Mouse (Mus musculus) hindbrain, embryonic 15.5 days (tissue): ENCODE results near the gene Anp32a. TPM values are rescaled to one million over a fixed set of nuclear protein-coding genes. Genes with fewer than 3 reads are reported as not detected.
A peak's percentile ranks its signal among the peaks of the same experiment; 100 is the strongest.

Experiments used
- ATAC-seq: fragments of 200-750 bp; cut with Nextera tagmentation; 2 replicates; pipeline ENCODE4 v1.8.0; 2017; ENCODE audit warnings: low read depth, moderate number of reproducible peaks, moderate TSS enrichment; ENCODE audit not compliant: low FRiP score
- H3K27ac ChIP-seq: fragments of 300-500 bp; sonication (generic); replicated peaks from 2 replicates; pipeline ENCODE4 v1.5.1; 2015; ENCODE audit warnings: mild to moderate bottlenecking, inconsistent platforms
- H3K27me3 ChIP-seq: fragments of 300-500 bp; sonication (generic); 2 replicates; pipeline ENCODE4 v1.6.1; 2015; ENCODE audit warnings: control low read depth, inconsistent platforms
- H3K36me3 ChIP-seq: fragments of 300-500 bp; sonication (generic); 2 replicates; pipeline ENCODE4 v1.6.1; 2015; ENCODE audit warnings: control low read depth, inconsistent platforms
- H3K4me1 ChIP-seq: fragments of 300-500 bp; sonication (generic); replicated peaks from 2 replicates; pipeline ENCODE4 v1.6.1; 2015; ENCODE audit warnings: control low read depth, inconsistent platforms
- H3K4me2 ChIP-seq: fragments of 300-500 bp; sonication (generic); 2 replicates; pipeline ENCODE4 v1.6.1; 2015; ENCODE audit warnings: moderate library complexity, mild to moderate bottlenecking, inconsistent platforms
- H3K4me3 ChIP-seq: fragments of 300-500 bp; sonication (generic); 2 replicates; pipeline ENCODE4 v1.5.1; 2015; ENCODE audit warnings: mild to moderate bottlenecking, inconsistent platforms
- H3K9ac ChIP-seq: fragments of 300-500 bp; sonication (generic); 2 replicates; pipeline ENCODE4 v1.6.1; 2015; ENCODE audit warnings: inconsistent platforms
- H3K9me3 ChIP-seq: fragments of 300-500 bp; sonication (generic); 2 replicates; pipeline ENCODE4 v1.6.1; 2016; ENCODE audit warnings: control low read depth, inconsistent platforms
- WGBS: fragments of 180-500 bp; shearing (Covaris S2); methylation state at CpG from one replicate; pipeline ENCODE4 v1.1.7; 2015; 5-methylcytosine and 5-hydroxymethylcytosine counted together
- polyA plus RNA-seq: library from polyadenylated mRNA; unstranded; fragments of >200 nt; fragmentation: Nextera tagmentation; extraction: Ambion mirVana; gene quantifications from 2 replicates; pipeline ENCODE4 v1.2.1, GENCODE M21; 2015

The Anp32a gene
- polyA plus RNA-seq, 1 experiment from 2014 or later, result 117 TPM

GRCm38 (mm10) chr9:62393531-62393930, 52.4 kb downstream of the Anp32a start:
- H3K9me3 ChIP-seq, result no peaks in the 10 kb centered on the region
- H3K27ac ChIP-seq, result no peak overlapping the region
- H3K9ac ChIP-seq, result no peak overlapping the region
- H3K27me3 ChIP-seq, result no peaks in the 10 kb centered on the region
- H3K4me3 ChIP-seq, result no peak overlapping the region
- no peaks in the 10 kb centered on the region for H3K4me1 ChIP-seq
- WGBS, result 78% methylated on average over 2 of the region's 2 CpGs
- no peak for ATAC-seq
- no peaks in the 10 kb centered on the region for H3K36me3 ChIP-seq
- H3K4me2 ChIP-seq, result no peak overlapping the region

GRCm38 (mm10) chr9:62394163-62394562, 53.1 kb downstream of the Anp32a start:
- 60% methylated on average over 2 of the region's 2 CpGs for WGBS
- Histone ChIP-seq H3K4me2 (no peak overlapping the region), H3K4me1 (no peaks in the 10 kb centered on the region), H3K9ac (no peak overlapping the region), H3K27me3 (no peaks in the 10 kb centered on the region), H3K36me3 (no peaks in the 10 kb centered on the region), H3K9me3 (no peaks in the 10 kb centered on the region), H3K27ac (no peak overlapping the region), H3K4me3 (no peak overlapping the region)
- ATAC-seq, result no peak

GRCm38 (mm10) chr9:62400531-62401170, 59.6 kb downstream of the Anp32a start:
- no peak overlapping the region for H3K4me2 ChIP-seq
- ATAC-seq, result no peak
- H3K27ac ChIP-seq, result no peak overlapping the region
- H3K9ac ChIP-seq, result no peak overlapping the region
- no peaks in the 10 kb centered on the region for H3K4me1 ChIP-seq
- H3K9me3 ChIP-seq, result no peaks in the 10 kb centered on the region
- no peaks in the 10 kb centered on the region for H3K36me3 ChIP-seq
- 75% methylated on average over 11 of the region's 11 CpGs for WGBS
- no peak overlapping the region for H3K4me3 ChIP-seq
- H3K27me3 ChIP-seq, result no peaks in the 10 kb centered on the region

GRCm38 (mm10) chr9:62401589-62401988, 60.5 kb downstream of the Anp32a start:
- H3K9ac ChIP-seq, result no peak overlapping the region
- H3K4me3 ChIP-seq, result no peak overlapping the region
- no peak overlapping the region for H3K27ac ChIP-seq
- no peaks in the 10 kb centered on the region for H3K9me3 ChIP-seq
- ATAC-seq, result no peak
- H3K4me1 ChIP-seq, result no peaks in the 10 kb centered on the region
- 70% methylated on average over 1 of the region's 1 CpGs for WGBS
- no peaks in the 10 kb centered on the region for H3K36me3 ChIP-seq
- no peaks in the 10 kb centered on the region for H3K27me3 ChIP-seq
- no peak overlapping the region for H3K4me2 ChIP-seq

- no peak overlapping the region for H3K4me2 ChIP-seq
- H3K27ac ChIP-seq, result no peak overlapping the region
- no peaks in the 10 kb centered on the region for H3K4me1 ChIP-seq
- no peak overlapping the region for H3K9ac ChIP-seq
- 90% methylated on average over 7 of the region's 7 CpGs for WGBS
- H3K27me3 ChIP-seq, result no peaks in the 10 kb centered on the region
- H3K9me3 ChIP-seq, result no peaks in the 10 kb centered on the region
- H3K36me3 ChIP-seq, result no peaks in the 10 kb centered on the region
- no peak overlapping the region for H3K4me3 ChIP-seq
- no peak for ATAC-seq
These were observed 65.4 kb downstream of the Anp32a start for GRCm38 (mm10) chr9:62406423-62407013.

- Histone ChIP-seq H3K9ac (no peak overlapping the region), H3K9me3 (no peaks in the 10 kb centered on the region), H3K4me2 (no peak overlapping the region), H3K4me3 (no peak overlapping the region), H3K27me3 (no peaks in the 10 kb centered on the region), H3K27ac (no peak overlapping the region), H3K4me1 (no peaks in the 10 kb centered on the region), H3K36me3 (no peaks in the 10 kb centered on the region)
- WGBS, result 92% methylated on average over 5 of the region's 5 CpGs
- ATAC-seq, result no peak
These were observed 66.5 kb downstream of the Anp32a start for GRCm38 (mm10) chr9:62407357-62408146.

GRCm38 (mm10) chr9:62418742-62419141, 77.6 kb downstream of the Anp32a start:
- Histone ChIP-seq H3K27me3 (no peaks in the 10 kb centered on the region), H3K4me1 (peaks cover 21% of the 10 kb centered on the region), H3K36me3 (peaks cover 6% of the 10 kb centered on the region; the same call in 1 of the 2 replicates), H3K27ac (no peak overlapping the region), H3K9ac (no peak overlapping the region), H3K9me3 (no peaks in the 10 kb centered on the region), H3K4me2 (no peak overlapping the region), H3K4me3 (no peak overlapping the region)
- WGBS, result 66% methylated on average over 5 of the region's 5 CpGs
- no peak for ATAC-seq

GRCm38 (mm10) chr9:62420261-62420917, 79.3 kb downstream of the Anp32a start:
- H3K4me1 ChIP-seq, result peaks cover 9% of the 10 kb centered on the region
- H3K27ac ChIP-seq, result no peak overlapping the region
- no peaks in the 10 kb centered on the region for H3K27me3 ChIP-seq
- peaks cover 21% of the 10 kb centered on the region for H3K36me3 ChIP-seq
- no peak overlapping the region for H3K4me3 ChIP-seq
- no peak overlapping the region for H3K9ac ChIP-seq
- WGBS, result 34% methylated on average over 9 of the region's 10 CpGs
- no peak overlapping the region for H3K4me2 ChIP-seq
- no peaks in the 10 kb centered on the region for H3K9me3 ChIP-seq
- ATAC-seq, result no peak

GRCm38 (mm10) chr9:62421027-62421426, 79.9 kb downstream of the Anp32a start:
- Histone ChIP-seq H3K9me3 (no peaks in the 10 kb centered on the region), H3K36me3 (peaks cover 21% of the 10 kb centered on the region), H3K27ac (no peak overlapping the region), H3K9ac (no peak overlapping the region), H3K4me3 (no peak overlapping the region), H3K4me1 (peaks cover 4% of the 10 kb centered on the region), H3K4me2 (peak overlapping the region; percentile 16; the same call in 1 of the 2 replicates), H3K27me3 (no peaks in the 10 kb centered on the region)
- ATAC-seq, result 0 out of 2 replicates have a peak, but pooled peaks have one; percentile 13
- WGBS, result 12% methylated on average over 13 of the region's 13 CpGs

- H3K9ac ChIP-seq, result no peak overlapping the region
- H3K36me3 ChIP-seq, result peaks cover 21% of the 10 kb centered on the region
- 97% methylated on average over 6 of the region's 6 CpGs for WGBS
- no peak overlapping the region for H3K4me2 ChIP-seq
- no peak for ATAC-seq
- no peak overlapping the region for H3K27ac ChIP-seq
- no peaks in the 10 kb centered on the region for H3K9me3 ChIP-seq
- H3K27me3 ChIP-seq, result no peaks in the 10 kb centered on the region
- H3K4me1 ChIP-seq, result no peaks in the 10 kb centered on the region
- H3K4me3 ChIP-seq, result no peak overlapping the region
These were observed 80.8 kb downstream of the Anp32a start for GRCm38 (mm10) chr9:62421911-62422310.

GRCm38 (mm10) chr9:62422926-62423325, 81.8 kb downstream of the Anp32a start:
- Histone ChIP-seq H3K36me3 (peaks cover 29% of the 10 kb centered on the region), H3K9ac (no peak overlapping the region), H3K27me3 (no peaks in the 10 kb centered on the region), H3K9me3 (no peaks in the 10 kb centered on the region), H3K27ac (no peak overlapping the region), H3K4me3 (no peak overlapping the region), H3K4me2 (no peak overlapping the region), H3K4me1 (no peaks in the 10 kb centered on the region)
- no peak for ATAC-seq
- 92% methylated on average over 10 of the region's 10 CpGs for WGBS

- Histone ChIP-seq H3K4me1 (no peaks in the 10 kb centered on the region), H3K36me3 (peaks cover 37% of the 10 kb centered on the region), H3K27me3 (no peaks in the 10 kb centered on the region), H3K9me3 (no peaks in the 10 kb centered on the region), H3K27ac (no peak overlapping the region), H3K4me3 (no peak overlapping the region), H3K4me2 (no peak overlapping the region), H3K9ac (no peak overlapping the region)
- WGBS, result 97% methylated on average over 10 of the region's 10 CpGs
- ATAC-seq, result no peak
These were observed 82.8 kb downstream of the Anp32a start for GRCm38 (mm10) chr9:62423871-62424270.
